In the genomic region with DNA sequence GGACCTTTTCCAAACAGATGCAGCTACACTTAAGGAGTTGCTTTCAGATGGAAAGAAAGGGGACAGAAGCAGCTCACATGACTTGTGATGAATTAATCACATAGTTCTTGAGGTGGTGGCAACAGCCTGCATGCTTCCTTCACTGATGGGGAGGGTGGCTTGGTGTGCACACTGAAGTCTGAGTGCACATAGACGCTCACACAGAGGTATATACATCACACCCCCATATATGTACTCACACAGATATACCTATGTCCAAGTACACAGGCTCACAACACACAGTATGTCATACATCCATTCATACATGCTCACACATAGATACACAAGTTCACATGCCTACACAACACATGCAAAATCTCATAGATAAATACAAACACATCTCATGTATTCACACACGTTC, we compare ENCODE assay signal across 26 mouse cellular contexts. TPM values are rescaled to one million over a fixed set of nuclear protein-coding genes. Genes with fewer than 3 reads are reported as not detected.
"Had no signal": no experiment of that assay in that cellular context is flagged by ENCODE, and none has a peak within 500 bp of the region (broad histone marks: within the 10 kb centered on the region; RNA-seq: fewer than 3 reads in every experiment).

No protein-coding gene starts in this region.

- ATAC-seq: forebrain, postnatal 0 days; hindbrain, postnatal 0 days; intestine, embryonic 16.5 days had no signal

- H3K36me3 ChIP-seq: heart, embryonic 10.5 days; heart, embryonic 13.5 days; heart, embryonic 15.5 days; hindbrain, embryonic 12.5 days; hindbrain, embryonic 15.5 days; kidney, embryonic 15.5 days; limb, embryonic 13.5 days; limb, embryonic 15.5 days had no signal

- DNase-seq: forebrain, postnatal 0 days; gastrocnemius, postnatal 14 days; gastrocnemius, postnatal 36 days; heart, adult 18-20 months; heart, postnatal 36 days; kidney, adult 11 months; kidney, adult 2 months; kidney, adult 9 months; kidney, postnatal 14 days; kidney, postnatal 36 days; layer of hippocampus, adult 9-11 months; layer of hippocampus, postnatal 36 days; left cerebral cortex, postnatal 4 days had no signal

- H3K4me3 ChIP-seq: heart, embryonic 10.5 days; heart, embryonic 13.5 days; heart, embryonic 15.5 days; hindbrain, embryonic 12.5 days; hindbrain, embryonic 15.5 days; kidney, embryonic 15.5 days; limb, embryonic 13.5 days; limb, embryonic 15.5 days had no signal

- H3K27me3 ChIP-seq: heart, embryonic 15.5 days; hindbrain, embryonic 12.5 days; hindbrain, embryonic 15.5 days; limb, embryonic 15.5 days had no signal

- H3K4me1 ChIP-seq: heart, embryonic 10.5 days; heart, embryonic 13.5 days; heart, embryonic 15.5 days; hindbrain, embryonic 12.5 days; hindbrain, embryonic 15.5 days; kidney, embryonic 15.5 days; limb, embryonic 13.5 days; limb, embryonic 15.5 days had no signal

- H3K27ac ChIP-seq: heart, embryonic 10.5 days; heart, embryonic 13.5 days; heart, embryonic 15.5 days; hindbrain, embryonic 12.5 days; hindbrain, embryonic 15.5 days; hindbrain, postnatal 0 days; kidney, embryonic 15.5 days; kidney, postnatal 0 days; limb, embryonic 13.5 days; limb, embryonic 15.5 days had no signal

- H3K4me2 ChIP-seq: heart, embryonic 13.5 days; heart, embryonic 15.5 days; hindbrain, embryonic 12.5 days; hindbrain, embryonic 15.5 days; kidney, embryonic 15.5 days; limb, embryonic 13.5 days; limb, embryonic 15.5 days had no signal

- H3K9me3 ChIP-seq: heart, embryonic 10.5 days; heart, embryonic 13.5 days; heart, embryonic 15.5 days; hindbrain, embryonic 12.5 days; hindbrain, embryonic 15.5 days; kidney, embryonic 15.5 days; limb, embryonic 13.5 days; limb, embryonic 15.5 days had no signal

- H3K9ac ChIP-seq: forebrain, postnatal 0 days; heart, embryonic 13.5 days; heart, embryonic 15.5 days; hindbrain, embryonic 12.5 days; hindbrain, embryonic 15.5 days; kidney, embryonic 15.5 days; limb, embryonic 13.5 days; limb, embryonic 15.5 days had no signal

RNA-seq across cellular contexts. Expression of gene Foxa2, which starts 45.3 kb away (rescaled TPM):
- polyA plus RNA-seq: gonadal fat pad, adult 2 months; heart, postnatal 0 days; kidney, adult 2 months; kidney, postnatal 0 days had no signal
